Mouse (Mus musculus) midbrain, postnatal 0 days (tissue): ENCODE data around the gene Sap30l. TPM values are rescaled to one million over a fixed set of nuclear protein-coding genes. Genes with fewer than 3 reads are reported as not detected.
A peak's percentile ranks its signal among the peaks of the same experiment; 100 is the strongest.

Experiments used
- ATAC-seq: fragments of 200-750 bp; cut with Nextera tagmentation; 2 replicates; pipeline ENCODE4 v1.8.0; 2017; ENCODE audit warnings: moderate number of reproducible peaks, mild to moderate bottlenecking, moderate TSS enrichment, moderate library complexity; ENCODE audit not compliant: low FRiP score
- DNase-seq: peaks from one replicate; pipeline ENCODE4 v3.0.0-alpha.2; 2015; ENCODE audit warnings: low spot score
- H3K27ac ChIP-seq: fragments of 300-500 bp; sonication (generic); 2 replicates; pipeline ENCODE4 v1.5.1; 2014; ENCODE audit warnings: low read depth, mild to moderate bottlenecking, low read length, mixed read lengths
- H3K27me3 ChIP-seq: fragments of 300-500 bp; sonication (generic); 2 replicates; pipeline ENCODE4 v1.6.1; 2014; ENCODE audit warnings: low read length, control low read depth, mixed read lengths; ENCODE audit not compliant: insufficient read depth
- H3K36me3 ChIP-seq: fragments of 300-500 bp; sonication (generic); 2 replicates; pipeline ENCODE4 v1.6.1; 2014; ENCODE audit warnings: low read length, control low read depth, mixed read lengths; ENCODE audit not compliant: insufficient read depth
- H3K4me1 ChIP-seq: fragments of 300-500 bp; sonication (generic); 2 replicates; pipeline ENCODE4 v1.6.1; 2014; ENCODE audit warnings: mild to moderate bottlenecking, control low read depth, antibody characterized with exemption, low read length, mixed read lengths; ENCODE audit not compliant: insufficient read depth
- H3K4me2 ChIP-seq: fragments of 300-500 bp; sonication (generic); 2 replicates; pipeline ENCODE4 v1.6.1; 2014; ENCODE audit warnings: low read depth, mild to moderate bottlenecking, low read length, mixed read lengths; ENCODE audit not compliant: poor library complexity, severe bottlenecking
- H3K4me3 ChIP-seq: fragments of 300-500 bp; sonication (generic); 2 replicates; pipeline ENCODE4 v1.5.1; 2014; ENCODE audit warnings: low read depth, mild to moderate bottlenecking, low read length, moderate library complexity
- H3K9ac ChIP-seq: fragments of 300-500 bp; sonication (generic); replicated peaks from 2 replicates; pipeline ENCODE4 v1.6.1; 2014; ENCODE audit warnings: mild to moderate bottlenecking, low read length, moderate library complexity, mixed read lengths; ENCODE audit not compliant: poor library complexity, severe bottlenecking
- H3K9me3 ChIP-seq: fragments of 300-500 bp; sonication (generic); 2 replicates; pipeline ENCODE4 v1.6.1; 2016; ENCODE audit warnings: low read length, control low read depth
- CTCF ChIP-seq: IDR thresholded peaks from 2 replicates; pipeline ENCODE4 v1.5.1; 2016; ENCODE audit warnings: antibody characterized with exemption, mild to moderate bottlenecking
- WGBS: fragments of 180-500 bp; shearing (Covaris S2); extraction: QIAGEN DNeasy Blood & Tissue Kit; methylation state at CpG from one replicate; pipeline ENCODE4 v1.1.7; 2014; 5-methylcytosine and 5-hydroxymethylcytosine counted together
- polyA plus RNA-seq: library from polyadenylated mRNA; unstranded; fragments of >200 nt; fragmentation: Nextera tagmentation; extraction: Ambion mirVana; gene quantifications from 2 replicates; pipeline ENCODE4 v1.2.1, GENCODE M21; 2015
- total RNA-seq: library from RNA; depleted of rRNA; stranded (reverse); fragments of >200 nt; gene quantifications from 2 replicates; pipeline ENCODE4 v1.2.3, GENCODE M21; 2014

Gene Sap30l
- total and polyA plus RNA-seq, 2 experiments from 2014 or later = 11.6 to 35.1 TPM

- peak overlapping the region; percentile 90 for H3K4me3 ChIP-seq
- under 1% methylated on average over 77 of the region's 85 CpGs for WGBS
- peak overlapping the region; percentile 66 for H3K9ac ChIP-seq
- DNase-seq (peak; percentile 32), ATAC-seq (peak; percentile 59)
- H3K4me2 ChIP-seq = peak overlapping the region; percentile 99
- peaks cover 4% of the 10 kb centered on the region; the same call in 1 of the 2 replicates for H3K4me1 ChIP-seq
- no peaks in the 10 kb centered on the region for H3K27me3 ChIP-seq
- H3K27ac ChIP-seq = peak overlapping the region; percentile 1
- no peaks in the 10 kb centered on the region for H3K9me3 ChIP-seq
- 0 out of 2 replicates have a peak, but pooled peaks cover 3% of the 10 kb centered on the region for H3K36me3 ChIP-seq
- no peak for TF ChIP-seq CTCF
Observed at GRCm38 (mm10) chr11:57801766-57802510, 501 bp downstream of the Sap30l start.

GRCm38 (mm10) chr11:57802511-57802870 is 1.1 kb downstream of the Sap30l start:
- Histone ChIP-seq H3K4me2 (peak overlapping the region; percentile 99), H3K4me1 (peaks cover 4% of the 10 kb centered on the region; the same call in 1 of the 2 replicates), H3K9me3 (no peaks in the 10 kb centered on the region), H3K27me3 (no peaks in the 10 kb centered on the region), H3K36me3 (peaks cover 5% of the 10 kb centered on the region; the same call in 1 of the 2 replicates), H3K9ac (peak overlapping the region; percentile 66), H3K27ac (peak overlapping the region; percentile 1; the same call in 1 of the 2 replicates), H3K4me3 (peak overlapping the region; percentile 90)
- ATAC-seq (no peak), DNase-seq (peak; percentile 42)
- under 1% methylated on average over 18 of the region's 18 CpGs for WGBS
- TF ChIP-seq CTCF = no peak

DNA sequence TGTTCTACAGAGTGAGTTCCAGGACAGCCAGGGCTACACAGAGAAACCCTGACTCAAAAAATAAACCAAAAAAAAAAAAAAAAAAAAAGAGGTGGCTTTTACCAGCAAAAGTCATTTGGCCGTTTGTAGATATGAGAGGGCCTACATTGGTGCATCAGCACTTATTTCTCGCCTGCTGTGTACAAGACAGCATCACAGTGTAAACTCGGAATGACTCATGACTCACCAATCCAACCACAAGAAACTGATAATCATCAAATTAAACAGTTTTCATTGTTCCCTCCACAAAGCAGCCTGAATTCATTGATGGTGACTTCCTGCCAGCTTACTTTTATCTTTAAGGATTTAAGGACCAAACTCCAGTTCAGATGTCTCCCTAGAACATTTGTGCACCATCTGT is 3.6 kb downstream of the Sap30l start:
- DNase-seq (no peak), ATAC-seq (no peak)
- no peaks in the 10 kb centered on the region for H3K27me3 ChIP-seq
- no peak overlapping the region for H3K9ac ChIP-seq
- no peak overlapping the region for H3K27ac ChIP-seq
- no peak overlapping the region for H3K4me3 ChIP-seq
- H3K4me2 ChIP-seq = no peak overlapping the region
- WGBS = 84% methylated on average over 3 of the region's 3 CpGs
- H3K4me1 ChIP-seq = peaks cover 4% of the 10 kb centered on the region; the same call in 1 of the 2 replicates
- TF ChIP-seq CTCF = no peak
- H3K9me3 ChIP-seq = no peaks in the 10 kb centered on the region
- H3K36me3 ChIP-seq = peaks cover 16% of the 10 kb centered on the region

- Histone ChIP-seq H3K4me2 (no peak overlapping the region), H3K9ac (no peak overlapping the region), H3K27ac (no peak overlapping the region), H3K36me3 (peaks cover 22% of the 10 kb centered on the region), H3K4me1 (no peaks in the 10 kb centered on the region), H3K4me3 (no peak overlapping the region), H3K9me3 (no peaks in the 10 kb centered on the region), H3K27me3 (no peaks in the 10 kb centered on the region)
- DNase-seq = no peak
- no peak for ATAC-seq
- WGBS = 94% methylated on average over 17 of the region's 17 CpGs
- no peak for TF ChIP-seq CTCF
Observed at GRCm38 (mm10) chr11:57809017-57809731, 7.7 kb downstream of the Sap30l start.

GRCm38 (mm10) chr11:57809732-57810098 is 8.3 kb downstream of the Sap30l start:
- no peak for ATAC-seq
- Histone ChIP-seq H3K4me2 (no peak overlapping the region), H3K27ac (no peak overlapping the region), H3K9ac (no peak overlapping the region), H3K4me1 (no peaks in the 10 kb centered on the region), H3K9me3 (no peaks in the 10 kb centered on the region), H3K36me3 (peaks cover 22% of the 10 kb centered on the region), H3K27me3 (no peaks in the 10 kb centered on the region), H3K4me3 (no peak overlapping the region)
- TF ChIP-seq CTCF = no peak
- no peak for DNase-seq
- WGBS = 94% methylated on average over 8 of the region's 8 CpGs

DNA sequence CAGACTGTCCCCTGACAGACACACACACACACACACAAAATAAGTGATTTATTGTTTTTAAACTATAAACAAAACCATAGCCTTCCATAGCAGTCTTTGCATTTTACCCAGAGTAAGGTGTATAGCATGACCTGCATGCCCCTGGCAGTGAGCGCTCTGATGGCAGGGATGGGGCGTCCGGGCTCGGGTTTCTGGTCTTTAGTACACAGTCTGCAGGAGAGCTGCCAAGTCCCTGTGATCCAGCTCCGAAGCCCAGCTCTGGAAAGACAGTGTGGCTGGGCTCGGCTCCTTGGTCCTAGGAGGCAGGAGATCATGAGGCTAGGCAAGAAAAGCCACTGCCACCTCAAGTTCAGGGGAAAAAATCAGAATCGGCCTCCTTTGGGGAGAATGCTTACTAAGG is 9.6 kb downstream of the Sap30l start:
- Histone ChIP-seq H3K9me3 (no peaks in the 10 kb centered on the region), H3K9ac (no peak overlapping the region), H3K4me2 (no peak overlapping the region), H3K27ac (no peak overlapping the region), H3K4me3 (no peak overlapping the region), H3K4me1 (no peaks in the 10 kb centered on the region), H3K36me3 (peaks cover 22% of the 10 kb centered on the region), H3K27me3 (no peaks in the 10 kb centered on the region)
- no peak for ATAC-seq
- no peak for DNase-seq
- TF ChIP-seq CTCF = no peak
- 85% methylated on average over 7 of the region's 7 CpGs for WGBS
